Mouse (Mus musculus) large intestine, adult 2 months (tissue): ENCODE measurements around the gene Lsamp. TPM values are rescaled to one million over a fixed set of nuclear protein-coding genes. Genes with fewer than 3 reads are reported as not detected.

Experiments
- DNase-seq: peaks from one replicate; pipeline ENCODE4 v3.0.0-alpha.2; 2012; ENCODE audit warnings: low read depth, low spot score
- WGBS: fragments of 180-500 bp; shearing (Covaris S2); methylation state at CpG from one replicate; pipeline ENCODE4 v1.1.7; 2018; 5-methylcytosine and 5-hydroxymethylcytosine counted together
- polyA plus RNA-seq: library from polyadenylated mRNA; depleted of rRNA; stranded (reverse); fragments of >200 nt; gene quantifications from 2 replicates; pipeline ENCODE4 v1.2.3, GENCODE M21; 2012

The Lsamp gene
- polyA plus RNA-seq, 1 experiment: 0.53 TPM

GRCm38 (mm10) chr16:40878301-40878700 lies 894.1 kb downstream of the Lsamp start:
- WGBS: 63% methylated on average over 4 of the region's 4 CpGs

GRCm38 (mm10) chr16:40881942-40882341 lies 897.8 kb downstream of the Lsamp start:
- WGBS: 45% methylated on average over 5 of the region's 5 CpGs

More at GRCm38 (mm10) chr16:40878301-40878700, 894.1 kb downstream of the Lsamp start:
- DNase-seq: no peak

DNA sequence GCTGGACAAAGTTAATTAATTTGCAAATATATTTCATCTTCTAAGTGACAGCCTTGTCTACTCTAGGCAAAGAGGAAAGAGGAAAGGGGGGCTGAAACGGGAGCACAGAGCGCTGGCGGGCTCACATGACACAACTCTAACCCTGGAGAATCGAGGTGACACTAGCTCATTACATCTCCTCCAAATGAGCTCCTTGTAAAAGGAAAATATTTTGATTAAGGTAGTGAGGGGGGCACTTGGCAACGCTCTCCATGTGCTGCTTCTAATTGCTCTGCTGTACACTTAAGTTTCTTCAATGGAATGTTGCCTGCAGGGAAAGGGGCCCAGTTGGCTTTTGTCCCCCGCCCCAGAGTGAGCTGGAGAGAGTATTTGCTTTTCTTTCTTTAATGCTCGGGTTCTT lies 907.2 kb downstream of the Lsamp start:
- WGBS: 49% methylated on average over 7 of the region's 7 CpGs

More at GRCm38 (mm10) chr16:40881942-40882341, 897.8 kb downstream of the Lsamp start:
- no peak for DNase-seq

DNA sequence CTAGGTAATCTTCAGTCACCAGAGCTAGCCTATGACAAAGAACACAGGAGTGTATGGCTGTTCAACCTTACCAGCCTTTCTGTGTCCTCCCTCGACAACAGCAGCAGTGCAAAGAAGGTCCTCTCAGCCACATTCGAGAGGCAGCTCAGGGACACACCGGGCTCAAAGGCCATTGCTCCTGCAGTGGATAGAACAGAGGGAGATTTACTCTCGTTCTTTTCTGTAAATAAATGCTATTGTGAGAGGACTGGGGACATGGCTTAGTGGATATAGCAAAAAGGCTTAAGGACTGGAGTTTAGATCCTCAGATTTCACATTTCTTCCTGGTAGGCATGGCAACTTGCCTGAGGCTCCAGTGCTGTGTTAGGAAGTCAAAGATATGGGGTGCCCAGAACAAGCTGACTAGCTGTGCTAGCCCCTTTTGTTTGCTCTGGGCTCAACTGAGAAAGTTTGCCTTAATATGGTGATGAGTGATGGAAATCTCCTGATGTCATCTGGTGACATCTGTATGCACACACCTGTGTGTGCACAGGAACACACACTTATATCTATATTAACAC lies 913.7 kb downstream of the Lsamp start:
- DNase-seq: no peak
- WGBS: 53% methylated on average over 4 of the region's 4 CpGs

More for the DNA sequence above, 907.2 kb downstream of the Lsamp start:
- no peak for DNase-seq

DNA sequence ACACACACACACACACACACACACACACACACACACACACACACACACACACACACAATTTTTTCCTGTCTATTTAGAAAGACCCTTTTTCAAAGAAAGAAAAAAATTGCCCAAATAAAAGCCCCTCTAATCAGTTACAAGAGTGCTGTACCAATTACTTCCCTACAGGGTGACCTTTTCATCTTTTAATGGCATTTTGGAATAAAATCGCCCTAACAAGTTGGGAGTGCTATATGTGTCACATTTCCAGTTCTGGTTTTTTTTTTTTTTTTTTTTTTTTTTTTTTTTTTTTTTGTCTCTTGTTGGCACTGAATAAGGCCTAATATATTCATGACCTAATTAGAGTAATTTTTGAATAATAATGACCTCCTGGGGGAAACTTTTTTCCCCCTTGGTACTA lies 923.7 kb downstream of the Lsamp start:
- DNase-seq: no peak
- WGBS: 52% methylated on average over 1 of the region's 1 CpGs

DNA sequence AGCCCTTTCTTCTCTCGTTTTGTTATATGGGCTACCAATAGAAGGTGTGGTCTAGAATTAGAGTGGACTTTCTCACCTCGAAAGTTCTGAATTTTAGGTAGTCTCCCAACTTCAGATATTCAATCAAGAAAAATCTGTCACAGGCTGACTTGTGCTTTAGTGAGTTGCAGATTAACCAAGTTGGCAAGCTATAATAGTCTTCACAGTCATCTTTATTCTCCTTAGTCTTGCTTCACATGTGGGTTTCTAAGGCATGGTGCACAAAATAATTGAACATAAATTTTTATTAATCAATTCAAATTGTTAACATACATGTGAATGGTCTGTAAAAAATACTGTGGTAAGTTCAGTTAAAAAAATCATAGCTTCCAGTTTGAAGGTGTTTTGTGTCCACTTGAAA lies 930.0 kb downstream of the Lsamp start:
- 68% methylated on average over 2 of the region's 2 CpGs for WGBS
- DNase-seq: no peak

- 62% methylated on average over 4 of the region's 4 CpGs for WGBS
- DNase-seq: no peak
Observed at GRCm38 (mm10) chr16:40930596-40930995, 946.4 kb downstream of the Lsamp start.

- DNase-seq: no peak
- WGBS: 76% methylated on average over 3 of the region's 3 CpGs
Observed at GRCm38 (mm10) chr16:40942266-40942665, 958.1 kb downstream of the Lsamp start.

DNA sequence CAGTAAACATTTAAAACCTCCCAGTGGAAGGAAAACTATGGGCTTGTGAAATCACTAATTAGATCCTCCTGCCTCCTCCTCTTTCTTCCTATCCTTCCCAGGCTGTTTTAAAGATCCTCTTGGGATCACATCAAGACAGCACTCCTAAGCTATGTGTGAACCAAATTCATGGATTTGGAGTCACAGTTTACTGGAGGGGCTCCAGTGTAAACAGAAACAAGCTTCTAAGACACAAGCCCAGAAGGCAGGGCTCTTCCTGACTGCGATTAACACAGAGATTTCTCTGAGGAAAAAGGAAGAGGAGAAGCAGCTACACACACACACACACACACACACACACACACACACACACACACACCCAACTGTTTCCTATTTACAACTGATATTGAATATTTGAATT lies 961.7 kb downstream of the Lsamp start:
- DNase-seq: no peak
- WGBS: 35% methylated on average over 1 of the region's 1 CpGs

DNA sequence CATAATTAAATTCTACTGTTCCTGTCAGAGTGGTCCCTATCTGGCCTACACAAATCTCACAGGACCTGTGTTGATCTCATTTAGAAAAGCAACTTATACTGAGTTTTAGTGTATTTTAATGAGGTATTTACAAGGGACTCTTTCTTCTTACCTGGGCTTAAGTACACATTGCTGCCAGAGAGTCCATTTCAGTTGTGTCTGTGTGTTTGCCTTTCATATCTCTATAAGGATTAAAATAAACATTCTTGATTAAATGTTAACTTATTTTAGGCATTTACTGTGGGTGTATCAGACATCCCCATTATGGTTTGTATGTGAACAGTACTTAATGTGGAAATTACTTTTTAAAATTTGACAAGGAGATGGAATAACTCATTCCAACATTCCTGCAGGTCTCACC lies 963.9 kb downstream of the Lsamp start:
- DNase-seq: no peak

DNA sequence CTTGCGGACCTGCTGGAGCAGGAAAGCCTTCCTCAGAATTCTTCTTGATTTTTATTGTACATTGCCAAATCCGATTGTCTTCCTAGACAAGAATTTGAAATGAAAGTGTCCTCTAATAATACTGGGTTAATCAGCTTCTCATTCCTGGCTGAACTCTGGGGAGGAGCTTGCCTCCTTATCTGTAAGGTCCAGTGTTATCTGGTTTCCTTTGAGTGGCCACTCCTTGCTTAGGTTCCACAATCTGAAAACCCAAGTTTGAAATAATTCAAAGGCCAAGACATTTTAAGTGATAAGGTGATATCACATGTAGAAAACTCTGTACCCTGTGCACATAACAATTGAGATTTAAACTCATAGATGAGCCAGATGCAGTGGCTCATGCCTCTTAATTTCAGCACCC lies 975.0 kb downstream of the Lsamp start:
- WGBS: 62% methylated on average over 2 of the region's 2 CpGs
- DNase-seq: no peak

- DNase-seq: no peak
- WGBS: 55% methylated on average over 1 of the region's 1 CpGs
Observed at GRCm38 (mm10) chr16:40960586-40960985, 976.4 kb downstream of the Lsamp start.

- DNase-seq: peak; percentile 13
- 18% methylated on average over 17 of the region's 17 CpGs for WGBS
Observed at GRCm38 (mm10) chr16:40968088-40968860, 984.1 kb downstream of the Lsamp start.

DNA sequence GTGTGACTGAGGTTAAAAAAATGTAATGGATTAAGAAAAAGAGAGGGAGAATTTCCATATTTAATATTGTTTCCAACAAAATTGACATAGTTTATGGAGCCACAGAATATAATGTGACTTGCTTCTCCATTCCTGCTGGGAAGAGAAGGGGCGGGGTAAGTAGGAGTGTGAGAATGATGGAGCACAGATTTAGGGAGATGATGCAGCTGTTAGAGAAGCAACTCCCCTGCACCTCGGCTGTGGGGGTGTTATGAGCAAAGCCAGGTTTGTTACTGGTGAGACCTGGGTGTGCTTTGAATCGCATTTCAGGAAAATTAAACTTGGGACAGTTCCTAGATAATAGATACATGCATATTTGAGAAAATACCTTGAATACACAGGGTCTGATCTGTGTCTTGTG lies 987.2 kb downstream of the Lsamp start:
- no peak for DNase-seq
- WGBS: 62% methylated on average over 3 of the region's 3 CpGs

DNA sequence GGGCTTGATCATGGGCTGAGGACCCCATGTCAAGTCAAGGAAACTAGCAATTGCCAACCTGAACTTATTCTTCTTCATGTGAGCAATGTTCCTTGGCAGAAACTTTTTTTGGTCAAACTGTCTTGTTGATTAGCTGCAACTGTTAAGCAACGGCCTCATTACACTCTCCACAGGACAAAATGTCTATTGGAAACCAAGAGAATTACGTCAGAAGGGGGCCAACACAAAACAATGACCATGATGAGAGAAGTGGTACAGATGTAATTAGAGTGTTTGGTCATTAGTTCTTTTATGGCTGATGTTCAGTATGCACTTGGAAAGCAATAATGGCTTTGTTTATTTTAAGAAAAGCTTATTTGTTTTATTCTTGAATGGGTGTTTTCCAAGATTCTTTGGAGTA lies 989.9 kb downstream of the Lsamp start:
- DNase-seq: no peak
- WGBS: 45% methylated on average over 2 of the region's 2 CpGs

DNA sequence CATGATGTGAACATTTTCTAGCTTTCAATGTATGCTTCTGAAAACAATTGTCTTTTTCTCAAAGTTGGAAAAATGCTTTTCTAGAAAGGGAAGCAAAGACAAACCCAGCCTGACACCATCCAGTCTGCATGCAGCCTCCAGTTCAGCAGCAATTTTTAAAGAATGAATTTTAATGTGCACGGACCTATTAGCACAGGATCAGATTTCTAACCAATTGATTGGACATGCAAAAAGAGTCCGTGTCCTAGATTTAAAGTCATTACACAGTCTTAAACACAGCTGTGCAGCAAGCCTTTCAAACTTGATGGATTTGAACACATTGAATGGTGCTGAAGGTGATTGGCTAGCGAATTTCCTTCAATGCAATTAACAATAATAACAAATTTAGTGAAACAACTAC lies 998.9 kb downstream of the Lsamp start:
- no peak for DNase-seq
- WGBS: 68% methylated on average over 3 of the region's 3 CpGs

DNA sequence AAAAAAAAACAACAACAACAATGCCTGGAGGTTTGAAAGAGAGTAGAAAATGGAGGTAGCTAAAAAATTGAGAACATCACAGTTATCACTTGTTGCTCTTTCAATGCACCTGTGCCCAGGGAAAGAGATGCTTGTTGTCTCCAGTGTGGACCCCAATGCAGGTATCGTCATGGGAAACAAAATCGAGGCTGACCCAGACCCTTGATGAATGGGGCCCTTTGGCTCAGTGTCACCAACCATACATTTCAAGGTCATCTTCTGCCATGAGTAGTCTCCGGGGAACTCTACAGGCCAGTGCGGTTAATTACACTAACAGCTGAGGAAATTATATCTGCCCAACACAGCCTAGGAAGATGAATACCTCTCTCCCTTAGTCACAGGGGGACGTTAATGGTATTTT lies 1023.4 kb downstream of the Lsamp start:
- no peak for DNase-seq
- 82% methylated on average over 5 of the region's 5 CpGs for whole genome bisulfite sequencing

DNA sequence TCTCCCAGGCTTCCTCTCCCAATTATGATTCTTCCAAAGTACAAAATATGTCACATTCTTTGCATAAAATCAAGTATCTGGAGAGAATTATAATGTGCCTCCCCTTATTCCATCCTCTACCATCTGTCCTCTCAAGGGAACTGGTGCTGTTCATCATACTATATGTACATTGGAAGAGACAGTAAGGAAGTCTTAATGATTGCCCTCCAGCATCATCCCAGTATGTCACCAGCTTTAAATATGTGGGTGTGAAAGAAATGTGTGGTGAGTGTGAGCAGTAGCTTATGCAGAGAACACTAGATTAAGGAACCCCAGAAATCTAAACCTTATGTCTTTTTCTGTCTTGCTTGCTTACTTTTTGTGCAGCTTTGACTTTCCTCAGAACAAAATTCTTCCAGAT lies 1050.6 kb downstream of the Lsamp start:
- DNase-seq: no peak

DNA sequence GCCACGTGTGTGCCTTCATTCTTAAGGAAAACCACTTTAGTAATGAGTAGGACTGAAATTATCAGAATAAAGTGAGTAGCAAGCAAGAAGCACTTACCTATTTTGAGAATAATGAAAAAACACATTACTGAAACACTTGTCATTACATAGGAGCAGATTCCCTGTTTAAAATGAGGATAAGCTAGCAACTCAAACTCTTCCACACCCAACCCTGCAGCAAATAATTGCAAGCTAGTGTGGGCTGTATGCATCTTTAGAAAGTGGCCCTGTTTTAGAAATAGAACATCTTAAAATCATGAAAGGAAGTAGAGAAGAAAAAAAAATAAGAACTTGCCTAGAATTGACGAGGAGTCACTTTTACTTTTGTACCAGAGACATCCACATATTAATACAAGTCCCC lies 1057.5 kb downstream of the Lsamp start:
- WGBS: 60% methylated on average over 2 of the region's 2 CpGs
- DNase-seq: no peak

DNA sequence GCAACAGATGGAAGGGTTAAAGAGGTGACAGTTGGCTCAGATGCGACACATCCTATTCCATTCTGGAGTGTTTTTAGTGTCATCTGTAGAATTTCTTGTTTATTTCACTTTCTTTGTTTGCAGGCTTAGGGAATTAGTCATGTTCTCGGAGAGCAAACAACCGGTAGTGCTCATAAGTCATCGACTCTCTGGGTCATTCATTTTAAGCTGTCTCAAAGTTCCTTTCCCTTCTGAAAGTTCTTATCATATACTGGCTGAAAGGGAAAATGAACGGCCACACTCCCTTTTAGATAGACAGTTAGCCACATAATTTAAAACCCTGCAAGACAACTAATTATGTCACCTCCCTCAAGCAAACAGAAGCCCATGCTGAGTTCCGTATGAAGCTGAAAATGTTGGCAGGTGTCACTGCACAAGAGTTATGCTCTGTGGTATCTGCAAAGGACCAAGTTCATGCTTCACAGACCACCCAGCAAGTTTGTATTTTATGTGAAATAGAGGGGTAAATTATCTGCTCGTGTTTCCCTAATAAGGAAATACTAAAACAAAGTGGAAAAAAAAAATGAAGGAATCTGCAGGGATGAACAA lies 1079.2 kb downstream of the Lsamp start:
- 22% methylated on average over 7 of the region's 7 CpGs for WGBS

GRCm38 (mm10) chr16:41073470-41073869 lies 1089.3 kb downstream of the Lsamp start:
- no peak for DNase-seq
- 84% methylated on average over 2 of the region's 2 CpGs for WGBS

More for the DNA sequence above, 1079.2 kb downstream of the Lsamp start:
- no peak for DNase-seq
